Mouse (Mus musculus) heart, adult 2 months (tissue): ENCODE results near the gene Ctbp2. TPM values are rescaled to one million over a fixed set of nuclear protein-coding genes. Genes with fewer than 3 reads are reported as not detected.
A peak's percentile ranks its signal among the peaks of the same experiment; 100 is the strongest.

Experiments used
- DNase-seq, 2 experiments: peaks; one replicate each; pipeline ENCODE4 v3.0.0; 2021
- H3K27ac ChIP-seq: fragments of 200-600 bp; 2 replicates; pipeline ENCODE4 v1.8.1; 2022
- H3K27me3 ChIP-seq: fragments of 200-500 bp; 2 replicates; pipeline ENCODE4 v1.6.1; 2012; ENCODE audit warnings: mild to moderate bottlenecking, low read length, inconsistent platforms, mixed read lengths; ENCODE audit not compliant: control insufficient read depth, insufficient read depth
- H3K36me3 ChIP-seq: fragments of 200-500 bp; 2 replicates; pipeline ENCODE4 v1.6.1; 2012; ENCODE audit warnings: low read length, inconsistent platforms; ENCODE audit not compliant: control insufficient read depth, insufficient read depth
- H3K4me1 ChIP-seq: fragments of 200-500 bp; 2 replicates; pipeline ENCODE4 v1.6.1; 2011; ENCODE audit warnings: low read length; ENCODE audit not compliant: control insufficient read depth, insufficient read depth
- H3K4me3 ChIP-seq: fragments of 200-600 bp; 2 replicates; pipeline ENCODE4 v1.8.1; 2022
- H3K79me2 ChIP-seq: fragments of 200-500 bp; replicated peaks from 2 replicates; pipeline ENCODE4 v1.6.1; 2012; ENCODE audit warnings: mild to moderate bottlenecking, inconsistent platforms, low read length, moderate library complexity, mixed read lengths; ENCODE audit not compliant: control insufficient read depth, insufficient read depth
- H3K9ac ChIP-seq: fragments of 200-500 bp; 2 replicates; pipeline ENCODE4 v1.6.1; 2012; ENCODE audit warnings: low read depth, mild to moderate bottlenecking, control low read depth, inconsistent platforms, low read length, mixed read lengths
- CTCF ChIP-seq: fragments of 200-600 bp; IDR thresholded peaks from 2 replicates; pipeline ENCODE4 v1.8.1; 2022; ENCODE audit warnings: antibody characterized with exemption, mild to moderate bottlenecking, moderate library complexity
- EP300 ChIP-seq: fragments of 200-500 bp; IDR thresholded peaks from 2 replicates; pipeline ENCODE4 v1.6.1; 2011; ENCODE audit warnings: low read depth, low read length, control low read depth; ENCODE audit not compliant: insufficient read depth
- POLR2A ChIP-seq: fragments of 200-500 bp; IDR thresholded peaks from 2 replicates; pipeline ENCODE4 v1.6.1; 2011; ENCODE audit warnings: mild to moderate bottlenecking, low read depth, low read length, control low read depth; ENCODE audit not compliant: insufficient read depth
- WGBS: fragments of 180-500 bp; shearing (Covaris S2); methylation state at CpG from one replicate; pipeline ENCODE4 v1.1.7; 2018; 5-methylcytosine and 5-hydroxymethylcytosine counted together
- intact Hi-C: fragments of 180-260 bp; cut with DNase I; formaldehyde crosslinking; loops from one replicate; pipeline ENCODE4 v1.15.1; 2025
- polyA plus RNA-seq: library from polyadenylated mRNA; depleted of rRNA; stranded (reverse); fragments of >200 nt; gene quantifications from 2 replicates; pipeline ENCODE4 v1.2.3, GENCODE M21; 2012
- total RNA-seq, 2 experiments: library from RNA; stranded (reverse); gene quantifications; 2 replicates each; pipeline ENCODE4 v1.2.3; 2021

The Ctbp2 gene
- total and polyA plus RNA-seq, 3 experiments = 22.8 to 28.3 (median 28.1) TPM

- H3K36me3 ChIP-seq = peaks cover 8% of the 10 kb centered on the region
- no peak overlapping the region for H3K27ac ChIP-seq
- DNase-seq = no peak
- intact Hi-C loops = no loop called here
- no peaks in the 10 kb centered on the region for H3K27me3 ChIP-seq
- H3K4me3 ChIP-seq = no peak overlapping the region
- 93% methylated on average over 10 of the region's 10 CpGs for WGBS
- peaks cover 13% of the 10 kb centered on the region for H3K4me1 ChIP-seq
- peaks cover 2% of the 10 kb centered on the region for H3K79me2 ChIP-seq
- TF ChIP-seq EP300 (no peak), CTCF (no peak), POLR2A (no peak)
- H3K9ac ChIP-seq = no peak overlapping the region
Measured at GRCm38 (mm10) chr7:133013923-133014322, 110.2 kb downstream of the Ctbp2 start.

GRCm38 (mm10) chr7:133012637-133013366, 111.4 kb downstream of the Ctbp2 start:
- peaks cover 14% of the 10 kb centered on the region for H3K4me1 ChIP-seq
- 44% methylated on average over 14 of the region's 14 CpGs for WGBS
- H3K9ac ChIP-seq = no peak overlapping the region
- DNase-seq = no peak
- peaks cover 8% of the 10 kb centered on the region for H3K36me3 ChIP-seq
- no peak overlapping the region for H3K27ac ChIP-seq
- H3K79me2 ChIP-seq = peaks cover 2% of the 10 kb centered on the region
- intact Hi-C loops = no loop called here
- no peak for TF ChIP-seq POLR2A
- no peak for TF ChIP-seq CTCF
- no peak for TF ChIP-seq EP300
- no peak overlapping the region for H3K4me3 ChIP-seq
- no peaks in the 10 kb centered on the region for H3K27me3 ChIP-seq

GRCm38 (mm10) chr7:133011611-133012010, 112.5 kb downstream of the Ctbp2 start:
- Histone ChIP-seq H3K36me3 (peaks cover 8% of the 10 kb centered on the region), H3K27ac (no peak overlapping the region)

DNA sequence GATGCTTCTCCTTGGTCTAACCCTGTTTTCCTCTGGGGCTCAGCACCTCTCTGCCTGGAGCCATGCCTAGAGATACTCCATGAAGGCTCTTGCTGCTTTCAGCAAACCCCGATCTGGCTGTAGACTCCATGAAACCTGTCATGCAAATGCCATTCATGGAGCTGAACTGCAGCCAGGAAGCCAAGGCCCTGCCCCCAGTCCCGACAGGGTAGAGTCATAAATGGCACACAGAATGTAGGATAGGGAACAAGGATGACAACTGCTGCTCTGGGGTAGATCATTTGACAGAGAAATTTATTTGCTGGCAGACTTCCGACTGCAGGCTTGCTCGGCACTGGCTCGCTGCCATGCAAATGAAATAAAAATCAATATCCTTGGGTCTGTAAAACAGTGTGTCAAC, 113.0 kb downstream of the Ctbp2 start:
- DNase-seq = peak in 1 of 2 experiments; percentile 23
- 25% methylated on average over 5 of the region's 5 CpGs for WGBS
- intact Hi-C loops = no loop called here
- H3K9ac ChIP-seq = no peak overlapping the region
- no peaks in the 10 kb centered on the region for H3K27me3 ChIP-seq
- H3K79me2 ChIP-seq = peaks cover 2% of the 10 kb centered on the region
- peaks cover 20% of the 10 kb centered on the region for H3K4me1 ChIP-seq
- H3K27ac ChIP-seq = no peak overlapping the region
- H3K36me3 ChIP-seq = peaks cover 8% of the 10 kb centered on the region
- no peak for TF ChIP-seq EP300
- no peak for TF ChIP-seq CTCF
- no peak for TF ChIP-seq POLR2A
- no peak overlapping the region for H3K4me3 ChIP-seq

More at GRCm38 (mm10) chr7:133011611-133012010, 112.5 kb downstream of the Ctbp2 start:
- Histone ChIP-seq H3K4me3 (no peak overlapping the region), H3K79me2 (peaks cover 2% of the 10 kb centered on the region), H3K9ac (no peak overlapping the region), H3K27me3 (no peaks in the 10 kb centered on the region), H3K4me1 (peaks cover 20% of the 10 kb centered on the region)
- intact Hi-C loops = no loop called here
- WGBS = 31% methylated on average over 4 of the region's 4 CpGs
- TF ChIP-seq EP300 = no peak
- no peak for TF ChIP-seq POLR2A
- TF ChIP-seq CTCF = no peak
- no peak for DNase-seq

DNA sequence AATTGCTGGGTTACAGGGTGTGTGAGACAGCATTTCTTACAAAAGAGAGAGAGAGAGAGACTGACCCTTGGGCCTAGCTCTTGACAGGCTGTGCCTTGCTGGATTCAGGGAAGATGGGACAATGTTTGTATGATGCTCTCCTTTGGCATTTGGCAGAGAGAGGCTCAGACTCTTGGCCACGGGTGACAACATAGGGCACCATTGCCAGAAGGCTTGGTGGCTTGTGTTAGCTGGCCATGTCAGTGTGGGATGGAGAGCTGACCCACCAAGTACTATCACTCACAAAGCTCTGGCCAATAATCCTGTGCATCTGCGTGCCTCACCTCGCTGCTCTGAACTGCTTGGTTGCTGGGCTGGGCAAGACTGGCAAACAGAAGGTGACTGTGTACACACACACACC, 113.7 kb downstream of the Ctbp2 start:
- DNase-seq = no peak
- peaks cover 2% of the 10 kb centered on the region for H3K79me2 ChIP-seq
- intact Hi-C loops = no loop called here
- peaks cover 19% of the 10 kb centered on the region for H3K4me1 ChIP-seq
- peaks cover 8% of the 10 kb centered on the region for H3K36me3 ChIP-seq
- H3K4me3 ChIP-seq = no peak overlapping the region
- no peak overlapping the region for H3K9ac ChIP-seq
- no peaks in the 10 kb centered on the region for H3K27me3 ChIP-seq
- TF ChIP-seq POLR2A (no peak), CTCF (no peak), EP300 (no peak)
- 89% methylated on average over 3 of the region's 3 CpGs for WGBS
- H3K27ac ChIP-seq = no peak overlapping the region

- intact Hi-C loops = no loop called here
- Histone ChIP-seq H3K4me3 (no peak overlapping the region), H3K27me3 (no peaks in the 10 kb centered on the region), H3K4me1 (peaks cover 18% of the 10 kb centered on the region), H3K79me2 (peaks cover 2% of the 10 kb centered on the region), H3K27ac (no peak overlapping the region), H3K9ac (no peak overlapping the region), H3K36me3 (peaks cover 8% of the 10 kb centered on the region)
- no peak for DNase-seq
- WGBS = 81% methylated on average over 8 of the region's 8 CpGs
- TF ChIP-seq POLR2A (no peak), CTCF (no peak), EP300 (no peak)
Measured at GRCm38 (mm10) chr7:133009676-133010075, 114.5 kb downstream of the Ctbp2 start.
